Mouse (Mus musculus) hindbrain, embryonic 10.5 days (tissue): Measurements from ENCODE around the gene Ispd. TPM values are rescaled to one million over a fixed set of nuclear protein-coding genes. Genes with fewer than 3 reads are reported as not detected.

Experiments used
- DNase-seq: peaks from one replicate; pipeline ENCODE4 v3.0.0-alpha.2; 2017; ENCODE audit warnings: low spot score
- H3K27ac ChIP-seq: fragments of 300-500 bp; sonication (generic); 2 replicates; pipeline ENCODE4 v1.5.1; 2016; ENCODE audit warnings: mild to moderate bottlenecking, moderate library complexity
- H3K27me3 ChIP-seq: fragments of 300-500 bp; sonication (generic); 2 replicates; pipeline ENCODE4 v1.6.1; 2016; ENCODE audit warnings: mild to moderate bottlenecking; ENCODE audit not compliant: poor library complexity, insufficient read depth, severe bottlenecking
- H3K36me3 ChIP-seq: fragments of 300-500 bp; sonication (generic); 2 replicates; pipeline ENCODE4 v1.6.1; 2016; ENCODE audit warnings: mild to moderate bottlenecking, moderate library complexity
- H3K4me1 ChIP-seq: fragments of 300-500 bp; sonication (generic); replicated peaks from 2 replicates; pipeline ENCODE4 v1.6.1; 2016; ENCODE audit warnings: mild to moderate bottlenecking
- H3K4me3 ChIP-seq: fragments of 300-500 bp; sonication (generic); 2 replicates; pipeline ENCODE4 v1.5.1; 2016; ENCODE audit warnings: mild to moderate bottlenecking, moderate library complexity
- H3K9me3 ChIP-seq: fragments of 300-500 bp; sonication (generic); 2 replicates; pipeline ENCODE4 v1.6.1; 2016; ENCODE audit warnings: mild to moderate bottlenecking, moderate library complexity
- WGBS: fragments of 180-500 bp; shearing (Covaris S2); methylation state at CpG from one replicate; pipeline ENCODE4 v1.1.7; 2016; 5-methylcytosine and 5-hydroxymethylcytosine counted together
- polyA plus RNA-seq: library from polyadenylated mRNA; unstranded; fragments of >200 nt; fragmentation: Nextera tagmentation; extraction: Ambion mirVana; gene quantifications from 2 replicates; pipeline ENCODE4 v1.2.1, GENCODE M21; 2016

Gene Ispd
- polyA plus RNA-seq, 1 experiment from 2014 or later, result 9.9 TPM

GRCm38 (mm10) chr12:36708810-36709209, 327.6 kb downstream of the Ispd start:
- Histone ChIP-seq H3K4me1 (0 out of 2 replicates have a peak, but pooled peaks cover 2% of the 10 kb centered on the region), H3K27ac (no peak overlapping the region), H3K36me3 (no peaks in the 10 kb centered on the region), H3K27me3 (no peaks in the 10 kb centered on the region), H3K9me3 (no peaks in the 10 kb centered on the region), H3K4me3 (no peak overlapping the region)
- no peak for DNase-seq
- WGBS, result 73% methylated on average over 1 of the region's 1 CpGs

DNA sequence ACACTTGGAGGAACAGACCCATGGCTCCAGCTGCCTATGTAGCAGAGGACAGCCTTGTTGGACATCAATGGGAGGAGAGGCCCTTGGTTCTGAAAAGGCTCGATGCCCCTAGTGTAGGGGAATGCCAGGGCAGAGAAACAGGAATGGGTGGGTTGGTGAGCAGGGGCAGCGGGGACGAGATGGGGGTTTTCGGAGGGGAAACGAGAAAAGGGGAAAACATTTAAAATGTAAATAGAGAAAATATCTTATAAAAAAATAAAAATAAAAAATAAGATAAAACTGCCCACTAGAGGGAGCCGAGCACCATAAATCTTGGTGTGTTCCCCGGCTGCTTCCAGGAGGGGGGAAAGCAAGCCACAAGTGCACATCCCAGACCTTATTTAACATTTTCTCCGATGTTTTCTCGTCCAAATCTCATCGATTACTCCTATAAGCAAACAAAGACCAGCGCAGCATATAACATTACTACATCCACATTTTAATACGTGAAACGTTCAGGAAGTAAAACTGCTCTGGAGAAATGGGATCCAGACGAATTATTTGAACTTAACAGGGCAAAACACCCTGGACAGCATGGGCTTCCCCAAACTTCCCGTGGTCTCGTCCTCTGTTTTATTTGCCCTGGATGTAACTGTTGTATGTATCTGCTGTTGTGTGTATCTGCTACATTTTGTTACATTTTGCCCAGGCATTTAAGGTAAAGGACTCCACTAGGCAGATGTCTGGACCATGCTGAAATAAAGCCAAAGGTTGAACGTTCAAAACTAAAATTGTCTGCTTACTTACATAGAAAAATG, 332.8 kb downstream of the Ispd start:
- Histone ChIP-seq H3K27me3 (no peaks in the 10 kb centered on the region), H3K27ac (no peak overlapping the region), H3K4me1 (0 out of 2 replicates have a peak, but pooled peaks cover 2% of the 10 kb centered on the region), H3K9me3 (no peaks in the 10 kb centered on the region), H3K4me3 (0 out of 2 replicates have a peak overlapping the region, but pooled peaks have one; percentile 21), H3K36me3 (no peaks in the 10 kb centered on the region)
- WGBS, result 30% methylated on average over 17 of the region's 17 CpGs
- DNase-seq, result peak; percentile 30

DNA sequence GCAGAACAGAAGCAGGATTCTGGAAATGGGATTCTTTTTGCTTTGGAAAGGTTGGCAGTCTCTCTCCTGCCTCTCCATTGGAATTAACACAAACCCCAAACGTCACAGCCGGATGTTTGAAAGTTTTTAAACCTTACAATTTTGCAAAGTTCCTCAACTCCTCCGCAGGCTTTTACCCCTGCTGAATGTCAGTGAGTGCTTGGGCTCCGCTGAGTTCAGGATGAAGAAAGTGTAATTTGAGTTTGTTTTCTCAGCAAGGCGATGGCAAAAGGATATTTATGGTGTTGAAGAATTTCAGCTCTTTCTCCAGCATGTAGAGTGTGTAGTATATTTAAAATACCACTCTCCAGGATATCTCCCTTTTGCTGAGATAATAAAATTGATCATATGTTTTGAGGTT, 336.3 kb downstream of the Ispd start:
- Histone ChIP-seq H3K4me1 (0 out of 2 replicates have a peak, but pooled peaks cover 9% of the 10 kb centered on the region), H3K27me3 (no peaks in the 10 kb centered on the region), H3K9me3 (no peaks in the 10 kb centered on the region), H3K27ac (no peak overlapping the region), H3K4me3 (no peak overlapping the region), H3K36me3 (no peaks in the 10 kb centered on the region)
- DNase-seq, result no peak
- 61% methylated on average over 5 of the region's 5 CpGs for WGBS

GRCm38 (mm10) chr12:36718417-36718816, 337.2 kb downstream of the Ispd start:
- H3K36me3 ChIP-seq, result no peaks in the 10 kb centered on the region
- 73% methylated on average over 2 of the region's 2 CpGs for WGBS
- H3K27ac ChIP-seq, result no peak overlapping the region
- no peaks in the 10 kb centered on the region for H3K9me3 ChIP-seq
- H3K4me1 ChIP-seq, result 0 out of 2 replicates have a peak, but pooled peaks cover 9% of the 10 kb centered on the region
- H3K27me3 ChIP-seq, result no peaks in the 10 kb centered on the region
- no peak for DNase-seq
- no peak overlapping the region for H3K4me3 ChIP-seq

DNA sequence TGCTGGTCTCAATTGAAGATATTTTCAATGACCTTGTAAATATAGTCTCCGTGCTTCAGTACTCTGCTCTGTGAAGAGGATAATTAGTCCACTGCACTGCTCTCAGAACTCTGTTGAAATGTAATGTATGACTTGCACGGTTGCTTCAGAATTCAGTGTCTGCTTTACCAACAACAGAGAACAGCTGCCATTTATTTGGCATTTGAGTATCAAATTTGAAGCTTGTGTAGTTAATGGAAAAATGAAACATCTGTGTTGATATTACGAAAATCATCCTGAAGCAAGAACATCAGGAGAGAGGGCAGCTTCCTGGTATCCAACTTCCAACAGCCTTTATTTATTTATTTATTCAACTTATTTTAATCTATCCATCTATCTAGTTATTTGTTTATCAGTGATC, 337.8 kb downstream of the Ispd start:
- Histone ChIP-seq H3K27ac (no peak overlapping the region), H3K27me3 (no peaks in the 10 kb centered on the region), H3K9me3 (no peaks in the 10 kb centered on the region), H3K36me3 (no peaks in the 10 kb centered on the region), H3K4me1 (0 out of 2 replicates have a peak, but pooled peaks cover 6% of the 10 kb centered on the region), H3K4me3 (no peak overlapping the region)
- no peak for DNase-seq
- WGBS, result 67% methylated on average over 3 of the region's 3 CpGs

DNA sequence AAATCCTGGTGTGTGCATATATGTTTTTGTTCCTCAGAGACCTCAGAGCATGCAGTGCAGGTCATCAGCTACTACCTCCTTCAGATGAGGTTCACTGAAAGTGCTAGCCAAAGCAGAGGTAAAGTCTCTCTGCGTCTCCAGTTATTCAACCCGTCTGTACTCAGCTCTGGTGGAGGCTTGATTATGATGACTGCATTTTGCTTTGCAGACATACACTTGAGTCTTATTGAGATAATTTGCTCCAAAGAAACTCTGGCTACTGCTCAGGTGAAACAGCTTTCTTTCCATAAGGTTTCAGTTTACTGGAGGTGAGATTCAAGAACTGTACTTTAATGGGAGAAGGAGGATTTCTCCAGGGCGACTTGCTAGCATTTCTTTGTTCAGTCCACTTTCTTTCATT, 339.5 kb downstream of the Ispd start:
- no peak for DNase-seq
- no peaks in the 10 kb centered on the region for H3K36me3 ChIP-seq
- H3K27me3 ChIP-seq, result no peaks in the 10 kb centered on the region
- no peaks in the 10 kb centered on the region for H3K9me3 ChIP-seq
- WGBS, result 74% methylated on average over 3 of the region's 3 CpGs
- 0 out of 2 replicates have a peak, but pooled peaks cover 6% of the 10 kb centered on the region for H3K4me1 ChIP-seq
- no peak overlapping the region for H3K27ac ChIP-seq
- no peak overlapping the region for H3K4me3 ChIP-seq

- Histone ChIP-seq H3K27ac (no peak overlapping the region), H3K36me3 (no peaks in the 10 kb centered on the region), H3K9me3 (no peaks in the 10 kb centered on the region), H3K4me3 (no peak overlapping the region), H3K27me3 (no peaks in the 10 kb centered on the region), H3K4me1 (0 out of 2 replicates have a peak, but pooled peaks cover 6% of the 10 kb centered on the region)
- WGBS, result 52% methylated on average over 6 of the region's 6 CpGs
- no peak for DNase-seq
These were observed 340.0 kb downstream of the Ispd start for GRCm38 (mm10) chr12:36721223-36721622.

- WGBS, result 88% methylated on average over 6 of the region's 6 CpGs
These were observed 341.5 kb downstream of the Ispd start for GRCm38 (mm10) chr12:36722754-36723153.

DNA sequence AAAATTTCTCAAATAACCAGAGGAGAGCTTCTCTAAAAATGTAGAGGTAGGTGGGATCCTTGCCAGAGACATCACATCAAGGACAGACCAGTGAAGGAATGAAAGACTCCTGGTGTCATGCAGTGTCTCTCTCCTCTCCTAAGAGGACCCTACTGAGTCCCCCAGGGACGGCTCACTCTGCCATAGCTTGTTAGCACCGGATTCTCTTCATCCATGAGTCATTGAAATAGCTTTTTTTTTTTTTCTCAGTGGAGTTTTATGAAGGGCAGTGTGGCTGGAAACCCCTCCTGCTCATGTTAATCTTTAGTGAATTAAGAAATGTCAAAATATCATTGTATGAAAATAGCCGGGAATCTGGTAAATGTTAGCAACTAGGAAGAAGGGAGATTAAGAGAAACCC, 342.1 kb downstream of the Ispd start:
- Histone ChIP-seq H3K27me3 (no peaks in the 10 kb centered on the region), H3K9me3 (no peaks in the 10 kb centered on the region), H3K4me3 (no peak overlapping the region), H3K36me3 (no peaks in the 10 kb centered on the region), H3K27ac (no peak overlapping the region), H3K4me1 (0 out of 2 replicates have a peak, but pooled peaks cover 6% of the 10 kb centered on the region)
- DNase-seq, result no peak
- WGBS, result 75% methylated on average over 3 of the region's 3 CpGs

More at GRCm38 (mm10) chr12:36722754-36723153, 341.5 kb downstream of the Ispd start:
- Histone ChIP-seq H3K36me3 (no peaks in the 10 kb centered on the region), H3K27ac (no peak overlapping the region), H3K4me1 (0 out of 2 replicates have a peak, but pooled peaks cover 6% of the 10 kb centered on the region), H3K27me3 (no peaks in the 10 kb centered on the region), H3K9me3 (no peaks in the 10 kb centered on the region), H3K4me3 (no peak overlapping the region)
- DNase-seq, result no peak

DNA sequence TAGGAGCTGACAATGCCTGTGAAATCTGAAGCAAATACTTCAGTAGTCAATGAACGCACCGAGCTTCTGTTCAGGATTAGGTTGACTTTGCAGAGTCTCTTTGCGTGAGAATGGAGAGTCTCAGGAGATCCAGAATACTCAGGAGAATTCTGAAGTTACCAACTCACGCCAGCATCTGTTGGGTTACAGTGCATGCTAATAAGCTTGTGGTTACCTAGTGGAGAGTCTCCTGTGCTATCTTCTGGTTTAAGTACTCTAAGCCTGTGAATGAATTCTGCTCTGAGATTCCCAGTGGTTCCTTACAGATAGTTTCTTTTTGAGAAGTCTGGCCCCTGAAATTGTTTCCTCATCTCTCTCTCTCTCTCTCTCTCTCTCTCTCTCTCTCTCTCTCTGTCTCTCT, 343.0 kb downstream of the Ispd start:
- DNase-seq, result no peak
- Histone ChIP-seq H3K36me3 (no peaks in the 10 kb centered on the region), H3K4me1 (0 out of 2 replicates have a peak, but pooled peaks cover 6% of the 10 kb centered on the region), H3K4me3 (no peak overlapping the region), H3K27me3 (no peaks in the 10 kb centered on the region), H3K27ac (no peak overlapping the region), H3K9me3 (no peaks in the 10 kb centered on the region)
- 81% methylated on average over 4 of the region's 4 CpGs for WGBS

DNA sequence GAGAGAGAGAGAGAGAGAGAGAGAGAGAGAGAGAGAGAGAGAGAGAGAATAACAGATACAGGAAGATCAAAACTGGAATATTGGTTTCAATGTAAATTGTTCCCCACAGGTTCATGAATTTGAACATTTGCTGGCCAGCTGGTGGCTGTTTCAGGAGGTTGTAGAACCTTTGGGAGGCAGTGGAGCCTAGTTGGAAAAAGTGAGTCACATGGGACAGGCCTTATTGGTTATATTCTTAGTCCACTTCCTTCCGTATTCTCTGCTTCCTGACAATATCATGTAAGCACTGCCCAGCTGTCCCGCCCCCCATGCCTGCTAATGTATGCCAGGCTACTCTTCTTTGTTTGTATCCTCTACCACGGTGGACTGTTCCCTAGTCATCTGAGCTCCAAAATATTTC, 344.0 kb downstream of the Ispd start:
- 89% methylated on average over 3 of the region's 3 CpGs for WGBS
- Histone ChIP-seq H3K9me3 (no peaks in the 10 kb centered on the region), H3K27ac (no peak overlapping the region), H3K4me3 (no peak overlapping the region), H3K36me3 (no peaks in the 10 kb centered on the region), H3K27me3 (no peaks in the 10 kb centered on the region), H3K4me1 (0 out of 2 replicates have a peak, but pooled peaks cover 6% of the 10 kb centered on the region)
- no peak for DNase-seq

DNA sequence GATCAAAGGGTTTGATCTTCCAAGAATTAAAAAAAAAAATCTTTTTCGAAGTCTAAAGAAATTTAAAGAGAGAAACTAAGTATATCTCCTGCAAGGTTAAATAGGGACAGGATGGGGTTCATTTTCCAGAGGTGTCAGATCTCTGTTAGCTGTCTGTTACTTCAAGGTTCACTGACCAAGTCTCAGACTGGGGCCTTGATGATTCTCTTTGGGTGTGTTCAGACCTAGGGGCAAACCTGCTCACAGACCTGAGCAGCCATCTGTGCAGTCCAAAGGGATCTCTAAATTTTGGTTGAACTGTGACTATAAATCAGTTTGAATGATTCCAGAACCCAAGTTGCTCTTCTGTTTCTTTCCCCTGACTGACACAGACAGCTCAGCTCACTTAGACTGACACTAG, 344.8 kb downstream of the Ispd start:
- Histone ChIP-seq H3K4me3 (no peak overlapping the region), H3K27ac (no peak overlapping the region), H3K36me3 (no peaks in the 10 kb centered on the region), H3K9me3 (no peaks in the 10 kb centered on the region), H3K4me1 (0 out of 2 replicates have a peak, but pooled peaks cover 5% of the 10 kb centered on the region), H3K27me3 (no peaks in the 10 kb centered on the region)
- WGBS, result 67% methylated on average over 1 of the region's 1 CpGs
- DNase-seq, result no peak

- Histone ChIP-seq H3K4me3 (no peak overlapping the region), H3K27ac (no peak overlapping the region), H3K4me1 (no peaks in the 10 kb centered on the region), H3K36me3 (no peaks in the 10 kb centered on the region), H3K9me3 (no peaks in the 10 kb centered on the region), H3K27me3 (no peaks in the 10 kb centered on the region)
- no peak for DNase-seq
- WGBS, result 92% methylated on average over 4 of the region's 4 CpGs
These were observed 352.6 kb downstream of the Ispd start for GRCm38 (mm10) chr12:36733673-36734371.
